Mouse (Mus musculus) lung, postnatal 4 days (tissue): Measurements from ENCODE around the gene Alkbh3.
A peak's percentile ranks its signal among the peaks of the same experiment; 100 is the strongest.

Source experiments
- DNase-seq, 2 experiments: peaks; one replicate each; pipeline ENCODE4 v3.0.0; 2021

Alkbh3 gene

GRCm38 (mm10) chr2:93992259-93992658 lies 18.3 kb downstream of the Alkbh3 start:
- peak in 1 of 2 experiments; percentile 25 for DNase-seq

DNA sequence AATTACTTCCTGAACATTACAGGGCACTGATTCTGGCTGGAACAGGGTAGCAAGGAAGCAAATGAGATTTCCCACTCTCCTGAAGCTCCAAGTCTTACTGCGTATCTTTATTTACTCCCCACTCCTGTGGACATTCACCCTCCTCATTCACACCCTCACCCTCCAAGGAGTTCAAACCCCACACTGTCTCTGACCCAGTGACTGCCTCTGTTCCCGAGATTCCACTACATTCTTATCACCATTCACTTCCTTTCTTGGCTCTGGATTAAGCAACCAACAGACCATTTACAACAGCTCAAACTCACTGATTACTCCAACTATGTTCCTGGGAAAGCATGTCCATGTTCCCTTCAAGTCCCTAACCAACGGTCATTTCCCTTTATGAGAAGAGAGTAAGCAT lies 19.3 kb downstream of the Alkbh3 start:
- no peak for DNase-seq

DNA sequence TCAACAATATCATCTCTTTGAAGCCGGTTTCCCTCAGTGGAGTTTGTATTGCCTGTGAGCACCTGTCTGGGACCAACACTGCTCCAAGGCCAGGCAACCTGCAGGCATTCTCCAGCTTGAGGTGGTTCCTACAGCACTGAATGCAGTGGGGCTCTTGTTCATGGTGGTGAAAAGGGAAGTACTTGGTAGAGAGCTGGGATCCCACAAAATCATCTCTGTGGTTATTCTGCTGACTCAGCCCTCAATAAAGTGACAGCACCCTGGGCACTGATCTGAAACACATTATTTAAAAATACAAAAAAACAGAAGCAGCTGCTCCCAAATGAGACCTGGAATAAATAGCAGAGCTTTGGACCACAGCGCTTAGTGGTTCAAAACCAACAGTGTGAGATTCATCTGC lies 22.2 kb downstream of the Alkbh3 start:
- DNase-seq, result no peak

DNA sequence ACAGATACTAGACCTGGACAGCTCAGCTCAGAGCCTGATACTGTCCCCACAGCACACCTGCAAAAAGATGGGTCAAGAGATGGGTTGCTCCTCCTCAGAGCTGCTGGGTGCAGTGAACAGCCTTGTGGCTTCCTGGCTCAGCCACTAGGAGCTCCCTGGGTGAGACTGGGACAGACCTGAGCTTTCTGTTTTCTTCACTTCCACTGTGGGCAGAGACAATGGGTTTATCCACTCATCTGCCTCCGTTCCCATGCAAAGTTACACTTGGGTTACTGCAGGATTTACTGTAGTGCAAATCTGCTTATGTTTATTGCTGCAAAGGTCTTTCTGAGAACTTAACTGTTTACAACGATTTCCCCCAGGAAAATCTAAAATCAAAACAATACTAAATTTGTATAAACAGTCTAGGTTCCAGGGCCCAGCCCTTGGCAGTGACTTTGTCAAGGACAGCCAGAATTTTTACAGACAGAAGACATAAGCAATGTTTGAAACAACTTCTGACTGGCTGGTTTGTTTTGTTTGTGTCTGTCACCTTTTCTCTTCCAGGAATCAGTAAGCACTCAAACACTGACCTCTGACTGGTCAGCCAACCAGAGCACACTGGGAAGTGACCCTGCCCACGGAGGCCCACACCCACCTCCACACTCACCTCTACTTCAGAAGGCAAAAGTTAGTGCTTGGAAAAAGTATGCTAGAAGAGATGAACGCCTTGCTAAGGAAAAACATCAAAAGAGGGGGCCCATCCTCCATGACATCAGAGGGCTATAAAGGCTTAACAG lies 28.0 kb downstream of the Alkbh3 start:
- DNase-seq, result peak; percentile 58 to 73

DNA sequence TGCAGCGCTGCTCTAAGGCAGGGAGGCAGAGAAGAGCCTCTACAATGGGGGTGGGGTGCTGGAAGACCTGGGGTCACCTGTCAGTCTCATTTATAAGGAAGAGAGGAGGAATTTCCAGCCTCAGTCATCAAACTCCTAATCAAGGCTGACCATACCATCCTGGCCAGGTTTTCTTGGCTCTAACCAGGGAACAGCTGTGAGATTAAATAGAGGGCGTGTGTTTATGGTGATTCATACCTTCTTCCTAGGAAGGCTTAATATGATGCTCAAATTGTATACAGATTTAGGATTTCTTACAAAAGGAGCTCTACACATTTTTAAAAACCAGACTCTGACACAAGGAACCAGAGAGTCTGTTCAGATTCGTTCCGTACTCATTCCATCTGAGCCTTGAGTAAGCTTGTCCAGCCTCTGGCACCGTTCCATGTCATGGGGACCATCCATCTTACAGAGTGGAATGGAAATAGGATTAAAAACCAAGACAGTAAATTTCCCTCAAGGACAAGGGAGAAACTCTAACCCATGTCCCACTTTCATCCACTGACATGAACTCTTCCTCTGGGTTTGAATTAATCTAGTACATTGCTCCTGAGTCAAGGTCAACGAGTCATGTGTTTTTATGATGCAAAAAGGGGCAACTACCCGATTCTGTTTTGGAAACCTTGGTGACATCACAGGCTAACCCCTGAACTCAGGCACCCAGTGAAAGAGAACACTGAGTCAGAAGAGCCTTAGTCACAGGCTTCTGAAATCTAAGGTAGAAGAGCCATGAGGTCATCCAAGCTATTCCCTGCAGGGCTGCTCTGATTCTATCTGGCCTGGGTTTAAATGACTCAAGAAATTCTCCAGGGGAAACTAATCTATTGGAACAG lies 31.1 kb downstream of the Alkbh3 start:
- no peak for DNase-seq

DNA sequence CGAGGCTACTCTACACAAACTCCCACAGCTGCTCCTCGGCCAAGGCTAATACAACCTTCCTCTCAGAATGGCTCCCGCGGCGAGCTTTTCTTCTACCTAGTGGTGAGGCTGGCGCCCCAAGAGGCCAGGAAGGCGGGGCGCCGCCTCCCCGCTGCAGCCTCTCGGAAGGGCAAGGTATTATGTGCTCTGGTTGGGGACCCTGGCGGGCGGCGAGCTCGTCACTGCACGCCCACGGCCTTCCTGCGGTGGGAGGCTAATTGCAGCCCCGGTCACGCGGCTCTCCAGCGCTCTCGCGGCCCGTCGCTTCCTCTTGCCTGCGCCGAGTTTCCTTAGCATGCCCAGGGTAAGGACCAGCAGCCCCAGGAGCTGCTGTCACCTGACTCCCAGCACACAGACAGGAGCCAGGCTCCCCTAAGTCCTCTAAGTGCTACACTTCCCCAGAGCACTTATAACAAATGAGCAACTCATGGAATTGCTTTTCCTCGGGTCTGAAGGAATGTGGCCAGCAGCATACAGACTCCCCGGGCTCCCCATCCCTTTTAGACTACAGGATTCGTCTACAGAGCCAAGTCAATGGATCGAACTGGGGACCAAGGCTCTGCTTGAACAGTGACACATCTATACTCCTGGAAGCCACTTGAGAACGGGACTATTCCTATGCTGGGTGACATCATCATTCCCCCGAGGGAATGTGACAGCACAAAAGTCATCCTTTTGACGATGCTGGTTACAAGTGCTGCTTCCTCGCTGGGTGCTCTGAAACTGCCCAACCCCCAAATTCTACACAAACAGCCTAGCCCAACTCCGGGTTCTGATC lies 34.0 kb downstream of the Alkbh3 start:
- peak; percentile 76 to 82 for DNase-seq

DNA sequence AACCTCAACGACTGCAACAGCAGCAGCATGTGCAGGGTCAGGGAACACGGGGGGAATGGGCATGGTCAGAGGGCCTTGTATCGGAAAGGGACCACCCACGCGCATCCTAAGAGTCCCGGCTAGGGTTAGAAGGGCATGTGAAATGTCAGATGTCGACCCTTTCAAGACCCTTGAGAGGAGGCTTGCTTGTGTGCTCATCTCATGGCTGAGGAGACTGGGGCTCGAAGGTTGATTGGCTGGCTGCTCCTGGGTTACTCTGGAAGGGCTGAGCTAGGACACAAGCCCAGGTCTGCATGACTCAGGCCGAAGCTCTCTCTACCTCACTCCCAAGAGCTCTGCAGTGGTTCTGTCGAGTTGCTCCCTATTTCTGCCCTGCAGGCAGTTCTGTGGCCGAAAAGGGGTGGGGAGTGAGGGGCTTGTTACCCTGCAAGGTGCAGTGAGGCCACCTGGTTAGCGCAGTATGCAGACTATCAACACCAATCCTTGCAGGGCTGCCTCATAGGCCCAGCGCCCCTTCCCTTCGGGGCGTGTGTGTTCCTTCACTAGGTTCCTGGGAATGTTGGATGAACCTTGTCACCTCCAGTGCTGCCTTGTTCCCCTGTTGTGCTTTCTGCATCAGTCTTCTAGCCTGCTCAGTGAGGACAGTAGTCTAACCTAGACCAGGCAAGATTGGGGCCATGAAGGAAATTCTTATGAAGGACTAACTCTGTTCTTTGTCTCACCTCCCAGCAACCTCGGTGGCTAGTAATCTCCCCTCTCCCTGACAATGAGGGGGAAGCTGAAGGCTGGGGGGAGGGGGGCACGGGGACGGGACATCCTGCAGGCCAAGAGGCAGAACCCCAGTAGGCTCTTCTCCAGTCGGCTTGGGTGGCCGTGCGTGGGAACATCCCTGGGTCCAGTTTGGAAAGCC lies 34.8 kb downstream of the Alkbh3 start:
- peak in 1 of 2 experiments; percentile 21 for DNase-seq

DNA sequence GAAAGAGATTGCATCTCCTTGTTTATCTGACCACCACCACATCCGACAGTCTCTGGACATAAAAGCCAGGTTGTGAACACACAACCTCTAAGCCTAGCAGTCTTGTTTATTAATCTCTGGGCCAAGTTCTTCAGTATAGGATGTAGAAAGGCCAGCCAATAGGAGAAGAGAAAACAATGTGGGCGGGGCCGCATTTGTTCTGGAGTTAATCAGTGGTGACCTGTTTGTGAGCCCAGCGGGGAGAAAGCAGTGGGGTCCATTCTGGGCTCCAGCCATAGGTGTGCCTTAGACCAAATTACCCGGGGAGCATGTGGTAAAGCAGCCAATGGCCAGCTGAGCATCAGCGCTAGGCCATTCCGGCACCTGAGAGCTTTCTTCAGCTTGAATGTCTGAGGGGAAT lies 35.6 kb downstream of the Alkbh3 start:
- no peak for DNase-seq

DNA sequence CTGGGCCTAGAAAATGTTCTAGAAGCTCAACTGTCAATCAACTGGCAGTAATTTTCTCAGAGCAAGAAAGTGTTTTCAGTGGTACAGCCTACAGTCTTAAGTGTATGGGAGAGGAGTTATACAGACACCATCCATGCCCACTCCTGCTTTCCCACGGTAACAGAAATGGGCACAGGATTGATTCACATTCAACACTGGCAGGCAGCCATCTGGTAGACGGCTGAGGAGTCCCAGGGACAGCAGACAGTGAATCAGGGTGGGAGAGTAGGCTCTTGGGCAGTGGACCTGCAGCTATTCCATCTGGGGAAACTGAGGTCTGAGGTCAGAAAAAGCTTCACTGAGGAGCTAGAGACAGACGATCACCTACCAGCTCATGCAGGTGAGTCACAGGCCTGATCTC lies 39.0 kb downstream of the Alkbh3 start:
- no peak for DNase-seq

DNA sequence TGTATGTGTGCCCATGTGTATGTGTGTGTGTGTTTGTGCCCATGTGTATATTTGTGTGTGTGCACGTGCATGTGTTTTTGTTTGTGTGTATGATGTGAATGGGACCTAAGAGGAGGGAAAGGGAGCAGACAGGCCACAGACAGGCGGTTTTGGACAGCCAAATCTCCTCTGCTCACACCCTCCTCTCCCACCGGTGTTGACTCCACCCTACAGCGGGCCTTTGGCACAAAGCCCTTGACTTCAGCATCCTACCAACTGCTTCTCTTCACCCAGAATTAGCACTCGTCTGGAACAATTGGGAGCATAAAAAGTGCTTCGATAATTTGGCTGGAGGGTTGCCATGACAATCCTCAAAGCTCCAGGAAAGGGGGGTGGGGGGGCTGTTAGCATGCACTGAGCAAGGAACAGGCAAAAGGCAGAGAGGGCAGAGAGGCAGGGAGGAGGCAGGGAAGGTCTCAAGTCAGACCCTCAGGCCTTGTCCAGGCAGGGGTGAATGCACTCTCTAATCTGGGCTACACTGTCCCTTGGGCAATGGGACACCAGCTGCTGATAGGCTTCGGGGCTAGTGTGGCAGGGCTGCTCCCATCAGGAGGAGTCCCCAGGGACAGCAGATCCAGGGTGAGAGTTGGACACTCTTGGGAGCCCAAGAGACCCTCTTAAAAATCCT lies 46.0 kb downstream of the Alkbh3 start:
- DNase-seq, result peak; percentile 52 to 76

DNA sequence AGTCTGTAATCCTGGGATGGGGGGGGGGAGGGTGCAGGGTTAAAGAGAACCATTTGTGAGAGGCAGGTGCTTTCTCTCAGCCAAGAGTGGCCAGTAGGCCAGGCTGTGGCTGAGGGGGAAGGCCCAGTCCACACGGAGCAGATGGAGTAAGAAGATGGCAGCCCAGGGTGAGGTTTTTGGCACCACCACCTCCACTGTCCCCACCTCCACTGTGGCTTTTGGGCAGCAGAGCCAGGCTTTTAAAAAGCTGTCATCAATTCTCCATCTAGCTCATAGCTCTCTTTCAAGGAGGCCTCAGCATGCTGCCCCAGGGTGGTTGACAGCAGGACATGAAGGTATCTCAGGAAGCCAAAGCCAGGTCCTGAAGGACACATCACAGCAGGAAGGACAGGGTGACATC lies 46.8 kb downstream of the Alkbh3 start:
- DNase-seq, result no peak

DNA sequence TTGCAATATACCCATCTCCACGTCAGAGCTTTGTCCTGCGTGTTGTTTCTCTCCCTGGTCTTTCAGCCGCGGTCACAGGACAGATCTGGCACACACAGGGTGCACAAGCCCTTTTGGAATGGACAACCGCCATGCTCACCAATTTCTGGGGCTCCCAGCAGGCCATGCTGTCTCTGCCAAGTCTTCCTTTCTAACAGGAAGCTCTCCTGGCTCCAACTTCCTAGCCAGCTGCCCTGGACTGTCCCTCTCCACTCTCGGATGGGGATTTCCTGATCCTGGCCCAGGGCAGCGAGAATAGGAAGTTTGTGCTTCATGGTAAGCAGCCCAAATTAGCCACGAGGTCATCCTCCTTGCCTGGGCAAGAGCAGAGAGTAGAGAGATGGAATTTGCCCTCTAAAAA lies 48.9 kb downstream of the Alkbh3 start:
- DNase-seq, result peak; percentile 28 to 63

GRCm38 (mm10) chr2:93959346-93959745 lies 51.3 kb downstream of the Alkbh3 start:
- no peak for DNase-seq

- DNase-seq, result no peak
Measured at GRCm38 (mm10) chr2:93958216-93958615, 52.4 kb downstream of the Alkbh3 start.

DNA sequence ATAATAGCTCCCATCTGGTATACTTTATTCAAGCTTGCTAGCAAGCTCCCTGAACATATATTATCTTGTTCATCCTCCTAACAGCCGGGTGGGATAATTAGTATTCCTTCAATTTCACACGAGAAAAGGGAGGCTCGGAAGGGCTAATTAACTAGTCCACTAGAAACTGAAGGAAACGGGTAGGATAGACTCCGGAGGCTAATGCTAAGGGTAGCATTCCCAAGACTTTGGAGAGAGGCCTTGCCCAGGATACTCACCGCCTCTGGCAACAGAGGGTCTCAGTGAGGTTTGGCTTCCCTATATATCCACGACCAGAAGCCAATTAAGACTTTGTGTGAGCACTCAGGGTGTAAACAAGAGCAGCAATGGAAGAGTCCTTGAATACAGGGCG lies 52.8 kb downstream of the Alkbh3 start:
- DNase-seq, result no peak

DNA sequence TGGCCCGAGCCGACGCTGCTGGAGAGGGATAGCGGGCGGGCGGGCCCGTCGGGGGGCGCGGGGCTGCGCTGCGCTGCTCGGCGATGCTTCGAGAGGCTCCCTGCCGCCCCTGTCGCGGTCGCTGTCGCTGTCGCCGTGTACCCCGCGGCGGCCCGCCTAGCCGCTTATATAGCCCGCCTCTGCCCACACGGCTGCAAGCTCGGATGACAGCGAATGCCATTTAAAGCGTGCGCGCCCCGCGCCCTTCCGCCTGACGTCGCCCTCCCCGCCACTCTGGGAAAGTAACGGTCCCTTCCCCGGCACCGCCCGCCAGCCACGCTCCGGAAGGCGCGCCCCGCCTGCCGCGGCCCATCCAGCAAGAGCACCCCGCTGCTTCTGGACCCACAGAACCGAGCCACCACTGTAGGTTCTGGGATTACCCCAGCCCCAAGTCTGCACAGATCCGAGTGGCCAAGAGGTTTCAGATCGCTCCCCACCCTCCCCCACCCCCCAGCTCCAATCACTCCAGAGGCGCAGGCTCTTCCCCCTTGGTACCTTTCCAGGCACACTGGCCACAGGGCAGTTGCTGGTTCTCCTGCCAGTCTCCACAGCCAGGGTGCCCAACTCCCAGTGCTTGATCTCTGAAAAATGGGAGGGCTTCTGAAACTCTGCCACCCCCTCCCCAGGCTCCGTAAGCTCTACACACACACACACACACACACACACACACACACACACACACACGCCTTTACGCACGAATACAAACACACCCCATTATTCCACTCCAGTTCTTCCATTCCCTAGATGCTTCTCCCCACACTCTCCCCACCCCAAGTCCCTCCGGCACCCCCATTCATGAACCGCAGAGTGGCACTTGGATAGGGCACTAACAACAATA lies 53.5 kb downstream of the Alkbh3 start, which contains the start of gene Gm13889:
Gene Gm13889 (minus strand): TSS at position 294 of the 877 bp plus-strand sequence.
- DNase-seq, result peak; percentile 91 to 95

GRCm38 (mm10) chr2:93956331-93956801 lies 54.2 kb downstream of the Alkbh3 start:
- DNase-seq, result peak; percentile 61 to 70

DNA sequence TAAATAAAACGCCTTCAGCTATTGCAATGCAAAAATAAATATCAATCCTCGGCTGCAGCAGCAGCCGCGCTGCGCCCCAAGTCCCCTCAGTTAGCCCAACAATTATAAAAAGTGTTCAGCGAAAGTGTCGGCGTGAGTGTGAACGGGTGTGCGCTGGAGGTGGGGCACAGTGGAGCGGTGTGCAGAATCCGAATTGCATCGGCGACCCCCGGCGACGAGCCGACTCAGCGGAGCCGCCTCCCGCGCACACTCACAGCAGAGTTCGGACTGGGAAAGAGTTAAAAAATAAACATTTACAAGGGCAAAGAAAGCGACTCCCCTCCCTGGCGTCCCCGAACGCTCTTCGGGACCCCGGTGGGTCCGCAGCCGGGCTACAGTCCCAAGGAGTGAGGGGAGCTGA lies 54.7 kb downstream of the Alkbh3 start:
- DNase-seq, result no peak

- DNase-seq, result peak in 1 of 2 experiments; percentile 39
Measured at GRCm38 (mm10) chr2:93954781-93955578, 55.6 kb downstream of the Alkbh3 start.
